Mouse (Mus musculus) spleen, adult 12 weeks (tissue): ENCODE measurements around the gene Pald1.

Experiments used
- DNase-seq: peaks from one replicate; pipeline ENCODE4 v3.0.0; 2022; ENCODE audit warnings: low spot score

The Pald1 gene

DNA sequence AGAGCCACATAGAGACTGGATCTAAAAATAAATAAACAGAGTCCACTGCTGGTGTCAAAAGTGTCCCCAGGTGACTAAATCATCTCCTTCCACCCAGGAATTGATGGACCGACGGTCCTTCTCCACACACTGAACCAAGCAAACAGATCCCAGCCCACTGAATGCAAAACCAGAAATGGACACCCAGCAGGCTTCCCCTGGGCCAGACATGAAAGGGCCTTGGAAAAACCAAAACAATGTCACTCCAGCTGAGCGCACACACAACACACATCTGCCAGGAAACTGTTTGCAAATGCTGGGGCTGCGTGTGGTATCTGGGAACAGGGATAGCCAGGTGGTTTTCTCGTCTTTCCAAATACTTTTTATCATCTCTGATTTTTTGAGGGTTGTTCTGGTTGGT, 13.6 kb downstream of the Pald1 start:
- no peak for DNase-seq

DNA sequence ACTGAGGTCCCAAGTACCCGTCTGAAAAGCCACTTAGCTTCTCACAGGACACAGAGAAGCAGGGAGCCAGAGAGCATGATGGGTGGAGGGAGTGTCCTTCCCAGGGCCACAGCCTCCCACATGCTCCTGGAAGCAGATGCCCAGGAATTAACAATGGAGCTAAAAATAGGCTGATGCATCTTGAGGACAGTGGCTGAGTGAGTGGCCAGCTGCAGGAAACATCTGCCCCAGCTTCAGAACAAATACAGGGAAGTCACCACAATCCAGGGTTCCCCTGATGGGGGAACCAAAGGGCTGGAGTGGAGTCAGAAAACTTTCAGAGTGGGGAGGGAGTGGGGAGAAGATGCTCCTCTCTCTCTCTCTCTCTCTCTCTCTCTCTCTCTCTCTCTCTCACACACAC, 17.4 kb downstream of the Pald1 start:
- DNase-seq: no peak

DNA sequence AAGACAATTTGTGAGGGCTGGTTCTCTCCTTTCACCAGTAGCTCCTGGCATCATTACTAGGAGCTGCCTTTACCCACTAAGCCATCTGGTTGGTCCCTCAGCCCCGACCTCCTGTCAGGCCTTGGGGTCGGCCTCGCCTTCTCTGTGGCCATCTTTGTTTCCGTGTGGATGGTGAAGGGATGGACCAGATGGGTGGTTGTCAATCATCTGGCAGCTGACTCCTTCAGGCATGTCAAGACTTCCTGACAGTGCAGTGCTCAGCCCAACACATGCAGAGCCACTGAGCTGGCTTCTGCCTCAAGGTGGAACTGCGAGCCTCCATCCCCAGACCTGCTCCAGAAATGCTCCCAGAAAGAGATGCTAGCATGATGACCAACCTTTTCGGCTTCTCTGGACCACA, 18.9 kb downstream of the Pald1 start:
- DNase-seq: no peak

DNA sequence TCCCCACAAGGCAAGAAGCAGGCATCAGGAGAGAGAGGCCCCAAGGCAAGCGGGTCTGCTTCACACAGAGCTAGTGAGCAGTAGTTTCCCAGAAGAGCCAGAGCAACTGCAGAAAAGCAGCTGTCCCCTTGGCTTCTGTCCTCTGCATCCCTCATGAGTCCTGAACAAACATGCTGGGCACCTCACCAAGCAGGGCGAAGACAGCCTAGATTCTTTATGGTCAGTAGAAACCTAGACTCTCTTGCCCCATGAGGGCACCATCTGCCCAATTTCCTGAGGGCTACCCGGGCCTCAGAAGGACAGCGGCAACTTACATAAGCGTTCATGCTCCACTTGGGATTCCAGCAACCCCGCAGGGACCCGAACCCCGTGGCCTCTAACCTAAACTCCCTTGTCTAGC, 20.3 kb downstream of the Pald1 start:
- DNase-seq: no peak

DNA sequence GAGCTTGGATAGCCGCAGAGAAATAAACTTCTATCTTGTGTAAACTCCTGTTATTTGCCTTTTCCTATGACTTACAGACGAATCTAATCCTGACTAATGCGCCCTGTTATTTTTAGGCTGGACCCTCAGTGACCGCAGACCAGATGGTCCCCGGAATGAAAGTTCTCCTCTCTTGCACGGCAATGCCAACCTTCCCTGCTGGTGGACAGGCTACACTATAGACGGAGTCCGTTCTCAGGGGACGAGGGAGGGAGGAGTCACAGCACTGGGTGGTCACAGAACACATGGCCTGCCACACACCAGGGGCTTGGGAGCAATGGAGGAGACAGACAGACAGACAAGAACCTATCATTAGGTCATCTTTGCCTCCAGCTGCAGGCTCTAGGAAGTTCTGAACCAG, 20.8 kb downstream of the Pald1 start:
- no peak for DNase-seq

DNA sequence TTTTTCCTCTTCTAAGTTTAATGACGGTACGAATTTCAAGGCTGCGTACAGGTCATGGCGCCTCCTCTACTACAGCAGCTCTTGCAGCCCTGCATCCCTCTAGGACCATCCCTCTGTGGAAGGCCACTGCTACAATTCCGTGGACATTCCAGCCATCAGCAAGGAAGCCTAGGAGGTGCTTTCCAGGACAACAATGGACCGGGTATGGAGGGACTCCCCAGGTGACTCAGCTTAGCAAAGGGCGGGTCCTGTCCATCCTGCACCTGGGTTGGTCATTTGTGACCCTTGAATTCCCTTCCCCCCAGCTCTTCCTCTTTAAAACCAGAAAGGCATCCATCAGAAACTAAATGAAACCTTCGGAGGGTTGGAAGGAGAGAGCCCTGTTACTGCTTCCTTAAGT, 22.7 kb downstream of the Pald1 start:
- DNase-seq: no peak

DNA sequence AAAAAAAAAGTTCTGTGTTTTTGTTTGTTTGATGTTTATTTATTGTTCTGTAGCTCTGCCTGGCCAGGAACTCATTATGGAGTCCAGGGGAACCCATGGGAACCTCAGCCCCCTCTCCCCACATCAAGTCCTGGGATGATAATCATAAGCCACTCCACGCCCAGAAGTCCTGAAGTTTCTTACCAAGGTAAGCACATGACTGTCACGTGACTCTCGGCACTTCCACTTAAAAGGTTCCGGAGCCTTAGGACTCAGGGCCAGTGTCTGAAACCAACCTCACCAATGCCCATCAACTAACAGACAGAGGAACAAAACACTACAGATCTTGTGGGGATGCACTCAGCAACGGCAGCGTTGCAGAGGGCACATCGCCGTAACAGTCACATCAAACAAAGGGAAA, 23.9 kb downstream of the Pald1 start:
- no peak for DNase-seq

DNA sequence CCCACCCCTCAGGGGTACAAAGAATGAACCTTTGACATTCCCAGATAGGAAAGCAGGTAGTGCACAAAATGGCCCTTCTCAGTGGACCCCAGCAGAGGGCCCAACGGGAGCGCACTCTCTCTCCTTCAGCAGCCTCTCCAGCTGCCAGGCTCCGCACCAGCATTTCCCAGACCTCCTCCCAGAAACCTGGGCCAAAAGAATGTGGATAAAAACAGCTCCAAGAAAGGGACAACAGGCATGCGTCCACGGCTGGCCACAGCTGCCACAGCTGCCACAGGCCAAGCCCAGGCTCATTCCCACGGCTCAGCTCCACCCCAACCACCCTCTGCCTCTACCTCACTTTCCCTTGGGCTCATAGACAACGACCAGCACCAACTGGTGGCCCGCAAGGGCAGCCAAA, 25.7 kb downstream of the Pald1 start:
- DNase-seq: no peak

DNA sequence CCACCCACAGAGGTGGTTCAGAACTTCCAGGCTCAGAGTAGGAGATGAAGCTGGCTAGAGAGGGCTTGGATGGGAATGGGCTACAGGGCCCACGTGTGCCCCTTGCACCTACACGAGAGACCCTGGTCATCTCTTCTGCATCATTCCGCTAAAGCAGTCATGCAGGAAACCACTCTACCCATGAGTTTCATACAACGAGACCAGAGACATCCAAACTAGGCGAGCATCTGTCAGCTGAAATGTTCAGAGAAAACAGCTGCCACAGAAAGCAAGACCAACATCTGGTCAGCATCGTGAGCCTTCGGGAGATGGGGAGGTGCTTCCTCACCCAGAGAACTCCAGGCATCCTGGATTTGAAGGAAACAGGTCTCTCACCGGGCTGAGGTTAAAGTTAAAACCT, 26.8 kb downstream of the Pald1 start:
- DNase-seq: no peak

DNA sequence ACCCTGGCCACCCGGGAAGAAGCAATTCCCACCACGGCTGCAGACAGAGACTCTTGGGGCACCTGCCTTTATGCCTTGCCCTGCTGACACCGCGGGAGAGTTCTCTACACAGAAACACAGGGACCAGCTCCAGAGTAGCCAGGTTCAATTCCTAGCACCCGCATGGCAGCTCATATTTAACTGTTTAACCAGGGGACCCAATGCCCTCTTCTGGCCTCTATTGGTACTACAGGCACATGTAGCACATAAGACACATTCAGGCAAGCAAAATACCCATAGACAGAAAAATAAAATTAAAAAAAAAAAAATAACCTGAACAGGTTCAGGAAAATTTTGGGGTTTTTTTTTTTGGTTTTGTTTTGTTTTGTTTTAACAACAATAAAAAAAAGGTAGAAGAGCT, 27.2 kb downstream of the Pald1 start:
- no peak for DNase-seq

DNA sequence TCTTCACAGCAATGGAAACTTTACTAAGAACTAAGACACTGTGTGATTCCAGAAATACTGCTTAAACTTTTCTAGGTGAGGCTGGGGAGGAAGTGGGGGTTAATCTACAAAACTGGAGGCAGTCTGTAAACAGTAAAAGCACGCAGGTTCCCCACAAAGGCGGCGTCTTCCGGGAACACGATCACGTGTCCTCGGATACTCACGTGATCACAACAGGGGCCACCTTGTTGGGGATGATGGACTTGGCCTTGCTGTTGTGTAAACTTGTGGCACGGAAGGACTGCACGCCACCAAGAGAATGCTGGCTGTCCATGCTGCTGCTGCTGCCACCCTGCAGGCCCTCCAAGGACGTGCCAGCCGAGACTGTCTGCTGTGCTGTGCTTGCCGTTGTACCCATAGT, 27.7 kb downstream of the Pald1 start:
- DNase-seq: no peak

DNA sequence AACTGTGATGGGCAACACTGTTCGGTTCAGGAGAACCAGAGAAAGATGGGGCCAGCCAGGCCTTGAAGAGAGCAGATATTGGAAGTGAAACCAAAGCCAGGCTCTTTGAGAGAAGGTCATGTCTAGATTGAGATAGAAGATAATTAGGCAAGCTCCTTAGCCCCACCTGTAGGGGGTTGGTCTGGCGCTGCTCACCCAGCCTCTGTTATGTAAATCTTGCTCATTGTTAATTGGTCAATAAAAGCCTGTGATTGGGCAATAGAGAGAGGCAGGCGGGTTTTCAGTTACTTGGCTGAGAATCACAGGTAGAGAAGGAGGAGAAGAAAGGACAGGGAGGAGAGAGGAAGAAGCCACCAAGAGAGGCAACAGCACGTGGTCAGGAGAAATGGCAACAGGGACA, 32.1 kb downstream of the Pald1 start:
- no peak for DNase-seq

DNA sequence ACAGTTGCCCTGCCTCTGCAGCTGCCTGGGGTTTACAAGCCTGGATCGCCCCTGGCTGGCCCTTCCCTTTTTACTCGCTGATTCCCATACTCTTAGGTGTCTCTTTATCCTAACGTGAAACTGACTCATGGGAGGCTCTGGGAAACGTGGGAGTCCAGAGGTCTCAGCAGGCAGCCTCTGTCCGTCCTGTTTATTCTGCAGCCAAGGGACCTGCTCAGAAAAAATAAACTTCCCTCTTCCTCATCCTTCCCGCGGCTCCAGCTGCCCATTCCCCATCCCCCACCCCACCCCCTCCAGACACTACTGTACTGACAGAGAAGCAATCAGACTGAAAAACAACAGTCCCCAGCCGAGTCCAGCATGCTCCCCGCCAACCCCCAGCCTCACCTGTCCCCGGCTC, 37.0 kb downstream of the Pald1 start:
- no peak for DNase-seq

DNA sequence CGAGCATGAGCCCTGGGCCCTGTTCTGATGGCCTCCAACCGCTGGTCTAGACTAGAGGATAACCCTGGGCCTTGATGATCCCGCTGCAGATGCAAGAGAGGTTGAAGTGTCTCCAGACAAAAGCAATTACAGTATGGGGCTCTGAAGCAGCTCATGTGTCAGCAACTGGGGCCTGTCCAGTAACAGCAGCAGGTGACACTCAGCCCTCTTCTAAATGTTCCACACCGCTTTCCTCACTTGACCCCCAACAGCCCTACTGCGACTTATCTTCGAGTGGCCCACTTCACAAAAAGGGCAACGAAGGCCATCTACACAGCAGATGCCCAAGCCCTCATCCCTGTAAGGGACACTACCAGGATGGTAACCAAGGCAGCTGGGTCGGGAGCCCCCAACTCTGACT, 38.2 kb downstream of the Pald1 start:
- no peak for DNase-seq

DNA sequence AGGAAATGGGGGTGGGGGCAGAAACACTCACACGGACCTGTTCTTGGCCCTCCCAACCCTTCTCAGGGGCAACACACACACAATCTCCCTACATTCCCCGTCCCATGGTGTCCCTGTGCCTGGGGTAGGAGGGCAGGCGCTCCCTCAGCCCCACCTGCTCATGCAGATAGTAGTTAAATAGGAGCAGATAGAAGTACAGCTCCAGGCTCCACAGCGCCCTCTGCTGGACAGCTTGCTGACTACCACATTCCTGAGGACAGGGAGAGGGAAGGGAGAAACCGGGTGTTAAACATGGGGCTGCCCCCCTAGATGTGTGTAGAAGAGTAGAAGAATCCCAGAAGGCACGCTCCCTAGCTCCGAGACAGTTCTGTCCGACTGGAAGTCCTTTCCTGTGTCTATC, 39.4 kb downstream of the Pald1 start:
- peak; percentile 37 for DNase-seq

DNA sequence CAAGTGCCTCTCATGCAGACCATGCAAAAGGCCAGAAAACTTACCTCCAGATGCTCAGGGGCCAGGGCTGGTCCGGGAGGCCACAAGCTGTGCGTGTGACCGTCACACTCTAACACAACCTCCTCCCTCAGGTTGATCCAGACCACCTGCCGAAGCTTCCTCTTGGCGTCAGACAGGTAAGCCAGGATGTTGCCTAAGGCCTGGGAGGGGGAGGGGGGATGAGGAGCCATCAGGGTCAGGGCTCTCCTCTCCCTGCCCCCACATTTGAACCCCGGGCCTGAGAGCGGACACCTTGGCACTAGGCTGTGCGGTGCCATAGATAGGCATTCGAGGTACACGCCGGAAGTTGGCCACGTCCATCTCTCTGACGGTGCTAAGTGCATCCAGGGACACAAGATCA, 40.6 kb downstream of the Pald1 start:
- DNase-seq: no peak

DNA sequence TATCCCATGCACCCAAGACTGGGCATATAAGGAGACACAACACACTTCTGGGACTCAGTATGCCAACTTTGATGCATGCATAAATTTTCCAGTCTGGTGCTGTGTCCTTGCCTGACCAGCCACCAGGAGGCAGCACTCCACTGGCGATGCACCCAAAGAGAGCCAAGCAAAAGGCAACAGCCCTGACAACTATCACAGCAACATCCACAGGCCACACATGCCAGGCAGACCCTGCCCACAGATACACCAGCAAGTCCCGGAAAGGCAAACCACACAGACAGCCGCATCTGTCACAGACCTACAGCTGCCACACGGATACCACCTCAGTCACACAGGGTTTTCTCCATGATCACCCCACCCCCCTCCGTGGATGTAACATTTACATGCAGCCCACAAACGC, 41.8 kb downstream of the Pald1 start:
- peak; percentile 8 for DNase-seq

DNA sequence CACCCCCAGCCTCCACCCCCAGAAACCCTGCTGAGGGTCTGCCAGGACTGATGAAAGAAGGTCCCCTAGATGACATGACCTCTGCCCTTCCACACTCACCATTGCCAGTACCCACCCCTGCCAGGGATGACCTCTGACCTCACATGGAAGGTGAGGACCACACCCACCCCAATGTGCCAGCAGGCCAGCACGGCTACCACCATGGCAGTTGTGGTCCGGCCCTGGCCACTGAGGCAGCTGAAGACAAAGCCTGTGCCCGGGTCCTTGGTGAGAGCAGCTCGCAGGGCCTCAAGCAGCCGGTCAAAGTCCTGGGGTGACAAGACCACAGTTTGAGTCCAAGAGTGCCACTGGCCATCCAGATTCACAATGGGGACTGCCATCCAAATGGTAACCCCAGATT, 42.3 kb downstream of the Pald1 start:
- DNase-seq: no peak

DNA sequence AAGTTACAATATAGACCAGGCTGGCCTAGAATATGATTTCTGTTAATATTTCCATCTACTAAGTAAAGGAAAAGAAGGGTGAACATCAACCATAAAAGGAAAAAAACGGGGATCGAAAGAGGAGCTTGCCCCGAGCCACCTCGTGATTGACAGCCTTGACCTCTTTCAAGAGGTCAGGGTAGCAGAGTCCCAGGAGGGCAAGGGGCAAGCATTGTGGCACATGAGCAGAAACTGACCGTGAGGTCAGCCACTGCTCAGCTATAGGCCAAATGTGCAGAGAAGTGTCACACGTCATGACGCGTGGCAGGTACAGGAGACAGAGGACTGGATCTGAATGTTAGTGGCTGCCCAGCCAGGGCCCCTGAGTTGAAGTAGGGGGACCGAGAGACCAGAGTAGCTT, 43.1 kb downstream of the Pald1 start:
- no peak for DNase-seq

DNA sequence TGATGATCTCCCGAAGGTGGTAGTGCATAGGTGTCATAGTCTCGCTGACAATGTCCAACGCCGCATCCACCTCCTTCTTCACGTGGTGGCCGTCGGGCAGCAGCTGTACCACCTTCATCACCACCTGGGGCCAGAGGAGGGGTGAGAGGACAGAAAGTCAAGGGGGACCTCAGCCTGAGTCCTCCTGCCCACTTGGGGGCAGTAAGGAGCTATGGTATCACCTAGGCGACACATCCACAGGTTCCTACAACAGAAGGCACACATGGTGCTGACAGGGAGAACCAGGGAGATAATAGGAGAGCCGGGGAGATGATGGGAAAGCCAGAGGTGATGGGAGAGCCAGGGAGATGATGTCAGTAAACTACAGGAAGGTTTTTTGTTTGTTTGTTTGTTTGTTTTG, 44.1 kb downstream of the Pald1 start:
- no peak for DNase-seq

DNA sequence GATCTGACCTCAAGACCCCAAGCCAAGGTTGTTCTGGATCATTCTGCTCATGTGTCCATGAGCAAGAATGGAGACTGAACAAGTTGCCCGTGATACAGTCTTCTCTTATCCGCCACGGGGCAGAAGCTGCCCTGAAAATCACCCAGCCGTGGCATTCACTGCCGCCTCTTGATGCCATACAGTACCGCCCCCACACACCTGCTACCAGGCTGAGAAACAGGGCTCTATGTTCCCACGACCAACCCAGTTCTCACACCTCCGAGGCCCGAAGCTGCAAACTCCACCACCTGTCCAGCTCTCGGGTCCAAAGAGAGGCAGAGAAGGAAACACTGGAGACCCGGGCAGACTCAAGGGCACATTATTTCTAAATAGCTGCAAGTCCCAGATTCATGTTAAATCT, 45.7 kb downstream of the Pald1 start:
- no peak for DNase-seq

DNA sequence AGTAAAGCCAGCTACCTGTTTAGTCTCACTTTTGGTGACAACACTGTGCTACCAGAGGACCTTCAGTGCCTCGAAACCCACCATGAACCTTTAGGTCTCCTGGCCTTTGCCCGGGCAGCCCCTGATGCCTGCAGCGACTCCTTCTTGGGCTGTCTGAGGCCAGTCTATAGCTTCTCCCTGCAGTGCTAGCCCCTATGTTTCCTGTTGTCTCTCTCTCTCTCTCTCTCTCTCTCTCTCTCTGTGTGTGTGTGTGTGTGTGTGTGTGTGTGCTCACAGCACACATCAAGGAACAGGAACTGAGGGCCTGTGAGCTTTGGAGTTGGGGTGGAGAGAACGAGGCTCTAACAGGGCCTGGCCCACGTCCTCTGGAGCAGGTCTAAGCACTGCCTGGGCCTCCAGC, 46.7 kb downstream of the Pald1 start:
- no peak for DNase-seq

DNA sequence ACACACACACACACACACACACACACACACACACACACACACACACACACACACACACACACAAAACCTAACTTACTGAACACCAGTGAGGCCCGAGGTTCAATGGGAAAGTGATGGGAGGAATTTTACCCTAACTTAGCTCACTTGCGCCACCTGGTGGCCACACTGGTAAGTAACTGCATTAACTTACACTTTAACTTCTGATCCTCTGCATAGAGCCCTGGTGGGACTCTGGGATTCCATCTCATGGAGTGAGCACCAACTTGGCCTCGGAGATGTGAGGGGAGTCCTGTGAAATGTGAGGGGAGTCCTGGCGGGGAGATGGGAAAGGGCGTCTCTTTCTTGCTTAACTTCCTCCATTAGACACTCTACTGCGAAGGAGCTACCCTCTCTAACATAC, 47.2 kb downstream of the Pald1 start:
- peak; percentile 32 for DNase-seq

DNA sequence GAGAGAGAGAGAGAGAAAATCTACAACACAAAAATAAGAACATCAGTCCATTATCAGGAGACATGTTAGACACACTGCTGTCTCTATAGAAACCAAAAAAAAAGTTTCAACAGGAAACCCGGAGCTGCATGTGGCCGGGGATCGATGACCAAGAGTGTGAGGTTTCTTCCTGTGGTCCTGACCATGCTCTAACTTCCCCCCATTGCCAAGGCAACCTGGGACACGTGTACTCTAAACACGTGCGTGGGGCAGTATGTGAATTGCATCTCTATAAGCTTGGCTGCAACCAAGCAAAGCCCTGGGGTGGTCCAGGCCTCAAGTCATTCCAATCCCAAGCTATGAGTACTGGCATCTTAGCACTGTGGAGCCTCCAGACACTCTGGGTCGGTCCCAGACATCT, 48.8 kb downstream of the Pald1 start:
- no peak for DNase-seq

DNA sequence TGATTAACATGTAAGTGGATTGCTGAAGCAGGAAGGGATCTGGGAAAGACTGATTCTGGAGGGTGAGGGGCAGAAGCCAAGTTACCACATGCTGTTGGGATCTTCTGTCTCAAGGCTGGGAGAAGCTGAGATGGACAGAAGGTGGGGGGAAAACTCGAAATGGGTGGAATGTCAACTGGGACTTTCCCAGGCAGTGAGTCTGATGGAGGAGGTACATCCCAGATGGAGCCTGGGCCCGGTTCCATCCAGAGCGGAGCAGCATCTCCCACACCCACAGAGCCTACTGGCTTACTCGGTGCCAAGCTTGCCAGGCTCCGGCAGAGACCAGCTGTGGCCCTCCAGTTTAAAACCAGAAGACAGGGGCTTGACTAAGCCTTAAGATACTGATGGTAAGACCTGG, 52.3 kb downstream of the Pald1 start:
- no peak for DNase-seq

DNA sequence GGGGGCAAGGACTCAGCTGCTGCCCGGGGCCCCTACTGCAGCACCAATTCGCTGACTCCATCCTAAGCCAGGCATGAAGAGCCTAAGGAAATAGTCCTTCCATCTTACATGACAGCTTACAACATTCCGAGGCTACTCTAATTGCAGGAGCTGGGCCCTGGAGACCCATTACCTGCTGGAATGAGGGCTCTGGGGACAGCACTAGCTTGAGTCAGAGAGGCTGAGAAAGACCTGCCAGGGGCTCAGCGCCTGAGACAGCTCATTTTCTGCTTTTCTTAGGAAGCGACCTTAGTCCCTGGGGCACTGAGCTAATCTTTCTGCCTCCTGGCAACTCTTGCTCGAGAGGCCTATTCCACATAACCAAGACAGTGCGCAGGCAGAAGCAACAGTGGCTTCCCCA, 54.4 kb downstream of the Pald1 start:
- DNase-seq: no peak
